Mouse (Mus musculus) lung, adult 2 months (tissue): ENCODE results near the gene Rag1.

Source experiments
- CTCF ChIP-seq: fragments of 200-500 bp; IDR thresholded peaks from 2 replicates; pipeline ENCODE4 v1.5.1; 2011; ENCODE audit warnings: mild to moderate bottlenecking, low read length, control low read depth; ENCODE audit not compliant: insufficient read depth
- POLR2A ChIP-seq: fragments of 200-500 bp; IDR thresholded peaks from 2 replicates; pipeline ENCODE4 v1.6.1; 2011; ENCODE audit warnings: low read depth, mild to moderate bottlenecking, control low read depth, low read length, borderline replicate concordance; ENCODE audit errors: extremely low read depth

GRCm38 (mm10) chr2:101638979-101639839, 10.1 kb downstream of the Rag1 start:
- TF ChIP-seq CTCF, result no peak
- TF ChIP-seq POLR2A, result no peak
